Mouse (Mus musculus): Measurements from ENCODE around the gene Cd5.

DNA sequence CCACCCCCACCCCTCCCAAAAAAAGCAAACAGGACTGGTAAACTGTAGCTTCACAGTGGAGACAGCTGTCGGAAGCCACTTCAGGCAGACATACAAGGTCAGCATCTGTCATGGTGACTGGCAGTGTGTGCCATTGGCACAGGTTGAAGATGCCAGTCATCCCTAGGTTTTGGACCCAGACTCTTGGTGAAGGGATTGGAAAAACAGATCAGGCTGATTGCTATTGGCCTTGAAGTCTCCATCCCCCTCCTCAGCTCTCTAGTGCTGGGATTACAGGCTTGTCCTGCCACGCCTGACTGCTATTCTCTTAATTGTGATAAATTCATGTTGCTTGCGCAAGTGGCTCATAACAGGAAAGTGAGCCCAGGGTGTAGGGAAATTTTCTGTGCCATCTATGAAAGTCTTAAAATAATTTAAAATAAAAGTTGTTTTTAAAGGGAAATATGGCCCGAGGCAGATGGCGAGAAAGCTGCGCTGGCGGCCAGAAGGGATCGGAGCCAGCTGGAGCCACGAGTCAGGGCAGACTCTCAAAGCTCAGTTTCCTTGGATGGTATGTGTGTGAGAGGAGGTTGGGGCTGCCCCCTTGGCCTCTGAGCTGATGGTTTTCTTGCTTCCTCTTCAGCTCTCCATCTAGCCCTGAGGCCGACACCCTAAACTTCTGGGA is 46.1 kb upstream of the Cd5 start:
- no peak for TF ChIP-seq CTCF (conservative IDR thresholded peaks at IDR 0.05; ENCODE audit: low read length)
- no peak for TF ChIP-seq NANOG (IDR thresholded peaks at IDR 0.05; ENCODE audit: borderline replicate concordance, low read length)
- TF ChIP-seq POU5F1 (IDR thresholded peaks at IDR 0.05; ENCODE audit: borderline replicate concordance, low read length) = no peak

Measured in E14TG2a.4 (cell line).